Mouse (Mus musculus) cerebellum, adult 2 months (tissue): Measurements from ENCODE around the gene Stra6l.

Experiments used
- CTCF ChIP-seq: fragments of 200-500 bp; IDR thresholded peaks from 2 replicates; pipeline ENCODE4 v1.5.1; 2011; ENCODE audit warnings: low read depth, mild to moderate bottlenecking, control low read depth, low read length, moderate library complexity, borderline replicate concordance; ENCODE audit not compliant: insufficient read depth
- POLR2A ChIP-seq: fragments of 200-500 bp; IDR thresholded peaks from 2 replicates; pipeline ENCODE4 v1.6.1; 2011; ENCODE audit warnings: low read length, control low read depth, borderline replicate concordance; ENCODE audit not compliant: insufficient read depth

- TF ChIP-seq CTCF (no peak), POLR2A (no peak)
These were observed at the start of gene Stra6l for GRCm38 (mm10) chr4:45848109-45848824.
